Mouse (Mus musculus) spleen, adult 2 months (tissue): ENCODE results near the gene St6galnac3.
"Not testable (repeated sequence)": the region's sequence is repeated elsewhere in the genome, so short reads cannot be mapped to it uniquely, and the experiment has no call there.

Source experiments
- CTCF ChIP-seq: fragments of 200-500 bp; IDR thresholded peaks from 2 replicates; pipeline ENCODE4 v1.5.1; 2011; ENCODE audit warnings: mild to moderate bottlenecking, inconsistent platforms; ENCODE audit not compliant: insufficient read depth, insufficient read length, insufficient replicate concordance; ENCODE audit errors: extremely low read depth
- POLR2A ChIP-seq: fragments of 200-500 bp; IDR thresholded peaks from 2 replicates; pipeline ENCODE4 v1.6.1; 2011; ENCODE audit warnings: low read depth, low read length, inconsistent platforms

DNA sequence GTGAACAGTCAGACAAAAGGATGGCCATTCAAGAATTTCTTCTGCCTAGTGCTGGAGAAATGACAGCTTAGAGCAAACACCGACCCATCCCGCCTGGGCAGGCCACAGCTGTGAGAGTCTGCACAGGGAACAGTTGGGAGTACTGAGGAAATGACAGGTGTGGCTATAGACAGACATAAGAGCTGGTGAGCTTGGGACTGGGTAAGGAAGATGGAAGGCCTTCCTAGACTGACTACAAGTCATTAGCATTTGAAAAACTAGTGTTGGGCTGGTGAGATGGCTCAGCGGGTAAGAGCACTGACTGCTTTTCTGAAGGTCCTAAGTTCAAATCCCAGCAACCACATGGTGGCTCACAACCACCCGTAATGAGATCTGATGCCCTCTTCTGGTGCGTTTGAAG, 340.3 kb downstream of the St6galnac3 start:
- TF ChIP-seq POLR2A, CTCF: not testable (repeated sequence)
